Mouse (Mus musculus) lung, embryonic 15.5 days (tissue): ENCODE data around the gene Babam2. TPM values are rescaled to one million over a fixed set of nuclear protein-coding genes. Genes with fewer than 3 reads are reported as not detected.

Experiments
- ATAC-seq: fragments of 200-750 bp; cut with Nextera tagmentation; 2 replicates; pipeline ENCODE4 v1.8.0; 2017; ENCODE audit warnings: moderate number of reproducible peaks, borderline replicate concordance; ENCODE audit not compliant: low FRiP score, low TSS enrichment; ENCODE audit errors: extremely low read depth
- H3K27ac ChIP-seq: fragments of 300-500 bp; sonication (generic); 2 replicates; pipeline ENCODE4 v1.5.1; 2015; ENCODE audit warnings: moderate library complexity, mild to moderate bottlenecking, inconsistent platforms
- H3K27me3 ChIP-seq: fragments of 300-500 bp; sonication (generic); 2 replicates; pipeline ENCODE4 v1.6.1; 2015; ENCODE audit warnings: inconsistent platforms
- H3K36me3 ChIP-seq: fragments of 300-500 bp; sonication (generic); 2 replicates; pipeline ENCODE4 v1.6.1; 2015; ENCODE audit warnings: inconsistent platforms
- H3K4me1 ChIP-seq: fragments of 300-500 bp; sonication (generic); 2 replicates; pipeline ENCODE4 v1.6.1; 2015; ENCODE audit warnings: inconsistent platforms
- H3K4me2 ChIP-seq: fragments of 300-500 bp; sonication (generic); 2 replicates; pipeline ENCODE4 v1.6.1; 2015; ENCODE audit warnings: inconsistent platforms, mild to moderate bottlenecking, moderate library complexity
- H3K4me3 ChIP-seq: fragments of 300-500 bp; sonication (generic); 2 replicates; pipeline ENCODE4 v1.5.1; 2015; ENCODE audit warnings: mild to moderate bottlenecking, inconsistent platforms
- H3K9ac ChIP-seq: fragments of 300-500 bp; sonication (generic); 2 replicates; pipeline ENCODE4 v1.6.1; 2015; ENCODE audit warnings: inconsistent platforms
- H3K9me3 ChIP-seq: fragments of 300-500 bp; sonication (generic); 2 replicates; pipeline ENCODE4 v1.6.1; 2016; ENCODE audit warnings: inconsistent platforms
- WGBS: fragments of 180-500 bp; shearing (Covaris S2); methylation state at CpG from one replicate; pipeline ENCODE4 v1.1.7; 2015; 5-methylcytosine and 5-hydroxymethylcytosine counted together
- polyA plus RNA-seq: library from polyadenylated mRNA; unstranded; fragments of >200 nt; fragmentation: Nextera tagmentation; extraction: Ambion mirVana; gene quantifications from 2 replicates; pipeline ENCODE4 v1.2.1, GENCODE M21; 2015

The Babam2 gene
- polyA plus RNA-seq, 1 experiment from 2014 or later: 59.9 TPM

- no peak overlapping the region for H3K4me3 ChIP-seq
- H3K36me3 ChIP-seq: no peaks in the 10 kb centered on the region
- no peaks in the 10 kb centered on the region for H3K9me3 ChIP-seq
- no peak overlapping the region for H3K4me2 ChIP-seq
- 34% methylated on average over 7 of the region's 7 CpGs for WGBS
- H3K27ac ChIP-seq: no peak overlapping the region
- no peak for ATAC-seq
- no peak overlapping the region for H3K9ac ChIP-seq
- H3K27me3 ChIP-seq: no peaks in the 10 kb centered on the region
- peaks cover 19% of the 10 kb centered on the region; the same call in 1 of the 2 replicates for H3K4me1 ChIP-seq
These were observed 383.2 kb downstream of the Babam2 start for GRCm38 (mm10) chr5:32080490-32081219.

GRCm38 (mm10) chr5:32084401-32084804 is 386.9 kb downstream of the Babam2 start:
- no peak overlapping the region for H3K4me2 ChIP-seq
- peak; percentile 39; the same call in 1 of the 2 replicates for ATAC-seq

GRCm38 (mm10) chr5:32085566-32085965 is 388.1 kb downstream of the Babam2 start:
- no peak for ATAC-seq
- WGBS: 85% methylated on average over 2 of the region's 2 CpGs
- Histone ChIP-seq H3K9me3 (no peaks in the 10 kb centered on the region), H3K36me3 (no peaks in the 10 kb centered on the region), H3K4me2 (no peak overlapping the region), H3K4me3 (no peak overlapping the region), H3K4me1 (peaks cover 13% of the 10 kb centered on the region; the same call in 1 of the 2 replicates), H3K9ac (no peak overlapping the region), H3K27me3 (no peaks in the 10 kb centered on the region), H3K27ac (no peak overlapping the region)

More at GRCm38 (mm10) chr5:32084401-32084804, 386.9 kb downstream of the Babam2 start:
- Histone ChIP-seq H3K4me3 (no peak overlapping the region), H3K27ac (0 out of 2 replicates have a peak overlapping the region, but pooled peaks have one; percentile 7), H3K27me3 (no peaks in the 10 kb centered on the region), H3K4me1 (peaks cover 17% of the 10 kb centered on the region; the same call in 1 of the 2 replicates), H3K9me3 (no peaks in the 10 kb centered on the region), H3K9ac (no peak overlapping the region), H3K36me3 (no peaks in the 10 kb centered on the region)
- 66% methylated on average over 10 of the region's 10 CpGs for WGBS

- no peaks in the 10 kb centered on the region for H3K9me3 ChIP-seq
- no peaks in the 10 kb centered on the region for H3K36me3 ChIP-seq
- no peak overlapping the region for H3K4me3 ChIP-seq
- H3K9ac ChIP-seq: no peak overlapping the region
- H3K4me1 ChIP-seq: peaks cover 9% of the 10 kb centered on the region; the same call in 1 of the 2 replicates
- no peak for ATAC-seq
- H3K27ac ChIP-seq: no peak overlapping the region
- H3K4me2 ChIP-seq: no peak overlapping the region
- WGBS: 93% methylated on average over 2 of the region's 2 CpGs
- H3K27me3 ChIP-seq: no peaks in the 10 kb centered on the region
These were observed 388.5 kb downstream of the Babam2 start for GRCm38 (mm10) chr5:32085971-32086370.

- no peaks in the 10 kb centered on the region for H3K36me3 ChIP-seq
- H3K9ac ChIP-seq: no peak overlapping the region
- H3K9me3 ChIP-seq: no peaks in the 10 kb centered on the region
- no peak overlapping the region for H3K4me2 ChIP-seq
- H3K4me3 ChIP-seq: no peak overlapping the region
- no peak overlapping the region for H3K27ac ChIP-seq
- H3K4me1 ChIP-seq: 0 out of 2 replicates have a peak, but pooled peaks cover 6% of the 10 kb centered on the region
- no peaks in the 10 kb centered on the region for H3K27me3 ChIP-seq
- ATAC-seq: no peak
- 81% methylated on average over 6 of the region's 6 CpGs for WGBS
These were observed 389.1 kb downstream of the Babam2 start for GRCm38 (mm10) chr5:32086526-32087090.

- Histone ChIP-seq H3K27ac (no peak overlapping the region), H3K4me3 (no peak overlapping the region), H3K9me3 (no peaks in the 10 kb centered on the region), H3K4me2 (no peak overlapping the region), H3K9ac (no peak overlapping the region), H3K36me3 (no peaks in the 10 kb centered on the region), H3K4me1 (0 out of 2 replicates have a peak, but pooled peaks cover 1% of the 10 kb centered on the region), H3K27me3 (no peaks in the 10 kb centered on the region)
- WGBS: 38% methylated on average over 5 of the region's 5 CpGs
- no peak for ATAC-seq
These were observed 392.0 kb downstream of the Babam2 start for GRCm38 (mm10) chr5:32089481-32089880.

GRCm38 (mm10) chr5:32092281-32092680 is 394.8 kb downstream of the Babam2 start:
- no peak for ATAC-seq
- H3K36me3 ChIP-seq: no peaks in the 10 kb centered on the region
- no peak overlapping the region for H3K9ac ChIP-seq
- H3K4me1 ChIP-seq: no peaks in the 10 kb centered on the region
- no peaks in the 10 kb centered on the region for H3K9me3 ChIP-seq
- H3K27me3 ChIP-seq: no peaks in the 10 kb centered on the region
- H3K4me3 ChIP-seq: no peak overlapping the region
- H3K27ac ChIP-seq: no peak overlapping the region
- no peak overlapping the region for H3K4me2 ChIP-seq

- H3K4me1 ChIP-seq: peaks cover 22% of the 10 kb centered on the region
- H3K27ac ChIP-seq: no peak overlapping the region
- H3K4me3 ChIP-seq: no peak overlapping the region
- H3K9me3 ChIP-seq: no peaks in the 10 kb centered on the region
- no peak for ATAC-seq
- no peak overlapping the region for H3K9ac ChIP-seq
- no peak overlapping the region for H3K4me2 ChIP-seq
- H3K27me3 ChIP-seq: no peaks in the 10 kb centered on the region
- no peaks in the 10 kb centered on the region for H3K36me3 ChIP-seq
- WGBS: 54% methylated on average over 3 of the region's 3 CpGs
These were observed 401.2 kb downstream of the Babam2 start for GRCm38 (mm10) chr5:32098691-32099090.

- Histone ChIP-seq H3K4me1 (peaks cover 23% of the 10 kb centered on the region), H3K4me3 (no peak overlapping the region), H3K36me3 (no peaks in the 10 kb centered on the region), H3K9ac (0 out of 2 replicates have a peak overlapping the region, but pooled peaks have one; percentile 4), H3K9me3 (no peaks in the 10 kb centered on the region), H3K27ac (peak overlapping the region; percentile 46), H3K27me3 (no peaks in the 10 kb centered on the region), H3K4me2 (no peak overlapping the region)
- WGBS: 23% methylated on average over 5 of the region's 5 CpGs
- peak; percentile 86 for ATAC-seq
These were observed 405.0 kb downstream of the Babam2 start for GRCm38 (mm10) chr5:32102484-32102883.

- no peaks in the 10 kb centered on the region for H3K27me3 ChIP-seq
- peak; percentile 60 for ATAC-seq
These were observed 405.5 kb downstream of the Babam2 start for GRCm38 (mm10) chr5:32102971-32103431.

GRCm38 (mm10) chr5:32103545-32103944 is 406.1 kb downstream of the Babam2 start:
- no peak overlapping the region for H3K9ac ChIP-seq
- no peak for ATAC-seq
- no peaks in the 10 kb centered on the region for H3K27me3 ChIP-seq
- H3K4me1 ChIP-seq: peaks cover 23% of the 10 kb centered on the region
- no peak overlapping the region for H3K27ac ChIP-seq
- 70% methylated on average over 1 of the region's 1 CpGs for WGBS
- no peak overlapping the region for H3K4me3 ChIP-seq
- no peak overlapping the region for H3K4me2 ChIP-seq
- H3K9me3 ChIP-seq: no peaks in the 10 kb centered on the region
- H3K36me3 ChIP-seq: no peaks in the 10 kb centered on the region

More at GRCm38 (mm10) chr5:32102971-32103431, 405.5 kb downstream of the Babam2 start:
- H3K9ac ChIP-seq: no peak overlapping the region
- no peaks in the 10 kb centered on the region for H3K9me3 ChIP-seq
- H3K4me1 ChIP-seq: peaks cover 23% of the 10 kb centered on the region
- 55% methylated on average over 6 of the region's 6 CpGs for WGBS
- H3K4me2 ChIP-seq: no peak overlapping the region
- peak overlapping the region; percentile 46; the same call in 1 of the 2 replicates for H3K27ac ChIP-seq
- H3K36me3 ChIP-seq: no peaks in the 10 kb centered on the region
- no peak overlapping the region for H3K4me3 ChIP-seq
